Mouse (Mus musculus) C2C12 (cell line): Measurements from ENCODE around the gene Fbrs.

Experiments
- FOSL1 ChIP-seq: IDR thresholded peaks from one replicate; pipeline ENCODE4 v1.8.0; 2011; ENCODE audit warnings: mild to moderate bottlenecking, low read length; ENCODE audit not compliant: poor library complexity, insufficient read depth, severe bottlenecking
- MAX ChIP-seq: IDR thresholded peaks from one replicate; pipeline ENCODE4 v1.6.1; 2011; ENCODE audit warnings: mild to moderate bottlenecking, control low read depth

DNA sequence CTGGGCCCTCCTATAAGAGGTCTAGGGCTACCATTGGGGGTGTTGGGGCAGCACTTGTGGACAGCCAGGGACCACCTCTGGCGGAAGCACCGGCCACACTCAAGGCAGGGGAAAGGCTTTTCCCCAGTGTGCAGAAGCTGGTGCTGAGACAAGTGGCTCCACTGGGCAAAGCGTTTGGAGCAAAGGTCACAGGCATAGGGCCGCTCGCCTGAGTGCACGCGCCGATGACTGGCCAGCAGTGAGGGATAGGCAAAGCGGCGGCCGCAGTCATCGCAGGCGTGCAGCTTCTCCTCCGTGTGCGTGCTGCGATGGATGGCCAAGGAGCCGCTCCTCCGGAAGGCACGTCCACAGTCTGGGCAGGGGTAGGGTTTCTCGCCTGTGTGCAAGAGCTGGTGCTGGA is 35.0 kb upstream of the Fbrs start:
- TF ChIP-seq FOSL1: no peak
- TF ChIP-seq MAX: no peak
